Mouse (Mus musculus) limb, embryonic 15.5 days (tissue): ENCODE results near the gene Gfap. TPM values are rescaled to one million over a fixed set of nuclear protein-coding genes. Genes with fewer than 3 reads are reported as not detected.
A peak's percentile ranks its signal among the peaks of the same experiment; 100 is the strongest.

ENCODE experiments used
- ATAC-seq: fragments of 200-750 bp; cut with Nextera tagmentation; 2 replicates; pipeline ENCODE4 v1.8.0; 2017; ENCODE audit warnings: low read depth, moderate TSS enrichment; ENCODE audit not compliant: insufficient number of reproducible peaks, low FRiP score, low TSS enrichment
- H3K27ac ChIP-seq: fragments of 300-500 bp; sonication (generic); 2 replicates; pipeline ENCODE4 v1.5.1; 2015; ENCODE audit warnings: moderate library complexity, mild to moderate bottlenecking, inconsistent platforms
- H3K27me3 ChIP-seq: fragments of 300-500 bp; sonication (generic); 2 replicates; pipeline ENCODE4 v1.6.1; 2015; ENCODE audit warnings: inconsistent platforms
- H3K36me3 ChIP-seq: fragments of 300-500 bp; sonication (generic); 2 replicates; pipeline ENCODE4 v1.6.1; 2015; ENCODE audit warnings: inconsistent platforms
- H3K4me1 ChIP-seq: fragments of 300-500 bp; sonication (generic); 2 replicates; pipeline ENCODE4 v1.6.1; 2015; ENCODE audit warnings: inconsistent platforms
- H3K4me2 ChIP-seq: fragments of 300-500 bp; sonication (generic); 2 replicates; pipeline ENCODE4 v1.6.1; 2015; ENCODE audit warnings: mild to moderate bottlenecking, inconsistent platforms
- H3K4me3 ChIP-seq: fragments of 300-500 bp; sonication (generic); 2 replicates; pipeline ENCODE4 v1.5.1; 2015; ENCODE audit warnings: mild to moderate bottlenecking, inconsistent platforms
- H3K9ac ChIP-seq: fragments of 300-500 bp; sonication (generic); 2 replicates; pipeline ENCODE4 v1.6.1; 2015; ENCODE audit warnings: inconsistent platforms
- H3K9me3 ChIP-seq: fragments of 300-500 bp; sonication (generic); 2 replicates; pipeline ENCODE4 v1.6.1; 2016; ENCODE audit warnings: inconsistent platforms
- WGBS: fragments of 180-500 bp; shearing (Covaris S2); methylation state at CpG from one replicate; pipeline ENCODE4 v1.1.7; 2015; 5-methylcytosine and 5-hydroxymethylcytosine counted together
- polyA plus RNA-seq: library from polyadenylated mRNA; unstranded; fragments of >200 nt; fragmentation: Nextera tagmentation; extraction: Ambion mirVana; gene quantifications from 2 replicates; pipeline ENCODE4 v1.2.1, GENCODE M21; 2015

The Gfap gene
- polyA plus RNA-seq, 1 experiment from 2014 or later, result 0.28 TPM

GRCm38 (mm10) chr11:102925351-102925717, 24.6 kb upstream of the Gfap start:
- peak; percentile 32; the same call in 1 of the 2 replicates for ATAC-seq
- H3K4me2 ChIP-seq, result peak overlapping the region; percentile 74

GRCm38 (mm10) chr11:102924557-102925350, 24.0 kb upstream of the Gfap start, which contains the start of gene Kif18b:
TSS of gene Kif18b (minus strand) at chr11:102925124.
- Histone ChIP-seq H3K4me3 (peak within 1 kb of the TSS; percentile 74), H3K9ac (peak within 1 kb of the TSS; percentile 45)

More at GRCm38 (mm10) chr11:102925351-102925717, 24.6 kb upstream of the Gfap start:
- Histone ChIP-seq H3K27ac (peak overlapping the region; percentile 91), H3K9me3 (no peaks in the 10 kb centered on the region), H3K4me1 (peaks cover 28% of the 10 kb centered on the region), H3K4me3 (peak overlapping the region; percentile 74), H3K27me3 (no peaks in the 10 kb centered on the region), H3K36me3 (no peaks in the 10 kb centered on the region), H3K9ac (0 out of 2 replicates have a peak overlapping the region, but pooled peaks have one; percentile 20)
- WGBS, result 2% methylated on average over 10 of the region's 10 CpGs

GRCm38 (mm10) chr11:102921491-102921890, 20.8 kb upstream of the Gfap start:
- peaks cover 28% of the 10 kb centered on the region for H3K4me1 ChIP-seq
- H3K4me3 ChIP-seq, result no peak overlapping the region
- no peaks in the 10 kb centered on the region for H3K27me3 ChIP-seq
- H3K9me3 ChIP-seq, result no peaks in the 10 kb centered on the region
- H3K9ac ChIP-seq, result no peak overlapping the region
- 50% methylated on average over 6 of the region's 6 CpGs for whole genome bisulfite sequencing
- no peak overlapping the region for H3K27ac ChIP-seq
- no peaks in the 10 kb centered on the region for H3K36me3 ChIP-seq
- ATAC-seq, result no peak
- H3K4me2 ChIP-seq, result no peak overlapping the region

More at GRCm38 (mm10) chr11:102924557-102925350, 24.0 kb upstream of the Gfap start, which contains the start of gene Kif18b:
- peak within 1 kb of the TSS; percentile 74 for H3K4me2 ChIP-seq
- ATAC-seq, result peak; percentile 88
- H3K27ac ChIP-seq, result peak within 1 kb of the TSS; percentile 91
- under 1% methylated on average over 62 of the region's 62 CpGs for WGBS
- H3K27me3 ChIP-seq, result no peaks in the 10 kb centered on the region
- no peaks in the 10 kb centered on the region for H3K9me3 ChIP-seq
- no peaks in the 10 kb centered on the region for H3K36me3 ChIP-seq
- peaks cover 28% of the 10 kb centered on the region for H3K4me1 ChIP-seq

GRCm38 (mm10) chr11:102918077-102918476, 17.4 kb upstream of the Gfap start:
- peaks cover 31% of the 10 kb centered on the region for H3K36me3 ChIP-seq
- H3K27ac ChIP-seq, result no peak overlapping the region
- H3K9me3 ChIP-seq, result no peaks in the 10 kb centered on the region
- no peak for ATAC-seq
- peaks cover 16% of the 10 kb centered on the region for H3K4me1 ChIP-seq
- 83% methylated on average over 4 of the region's 4 CpGs for WGBS
- no peak overlapping the region for H3K9ac ChIP-seq
- H3K27me3 ChIP-seq, result no peaks in the 10 kb centered on the region
- H3K4me3 ChIP-seq, result no peak overlapping the region
- no peak overlapping the region for H3K4me2 ChIP-seq

GRCm38 (mm10) chr11:102915380-102915779, 14.7 kb upstream of the Gfap start:
- 88% methylated on average over 9 of the region's 9 CpGs for WGBS
- H3K27ac ChIP-seq, result no peak overlapping the region
- H3K9me3 ChIP-seq, result no peaks in the 10 kb centered on the region
- no peak overlapping the region for H3K4me2 ChIP-seq
- H3K36me3 ChIP-seq, result peaks cover 54% of the 10 kb centered on the region
- no peaks in the 10 kb centered on the region for H3K4me1 ChIP-seq
- no peaks in the 10 kb centered on the region for H3K27me3 ChIP-seq
- no peak overlapping the region for H3K9ac ChIP-seq
- ATAC-seq, result no peak
- H3K4me3 ChIP-seq, result no peak overlapping the region

GRCm38 (mm10) chr11:102911376-102911775, 10.7 kb upstream of the Gfap start:
- no peaks in the 10 kb centered on the region for H3K9me3 ChIP-seq
- no peak overlapping the region for H3K27ac ChIP-seq
- ATAC-seq, result no peak
- no peak overlapping the region for H3K4me3 ChIP-seq
- peaks cover 93% of the 10 kb centered on the region for H3K36me3 ChIP-seq
- no peak overlapping the region for H3K4me2 ChIP-seq
- 74% methylated on average over 7 of the region's 7 CpGs for WGBS
- H3K4me1 ChIP-seq, result no peaks in the 10 kb centered on the region
- no peak overlapping the region for H3K9ac ChIP-seq
- no peaks in the 10 kb centered on the region for H3K27me3 ChIP-seq

- no peak overlapping the region for H3K9ac ChIP-seq
- no peaks in the 10 kb centered on the region for H3K9me3 ChIP-seq
- WGBS, result 72% methylated on average over 7 of the region's 7 CpGs
- peaks cover 33% of the 10 kb centered on the region for H3K36me3 ChIP-seq
- H3K4me2 ChIP-seq, result no peak overlapping the region
- H3K27ac ChIP-seq, result no peak overlapping the region
- H3K4me1 ChIP-seq, result no peaks in the 10 kb centered on the region
- no peak overlapping the region for H3K4me3 ChIP-seq
- H3K27me3 ChIP-seq, result no peaks in the 10 kb centered on the region; the same call in 1 of the 2 replicates
- no peak for ATAC-seq
Measured at GRCm38 (mm10) chr11:102903654-102904053, 2.9 kb upstream of the Gfap start.

GRCm38 (mm10) chr11:102902107-102902506, 1.4 kb upstream of the Gfap start:
- Histone ChIP-seq H3K9me3 (no peaks in the 10 kb centered on the region), H3K27ac (no peak overlapping the region), H3K36me3 (peaks cover 18% of the 10 kb centered on the region), H3K4me3 (no peak overlapping the region), H3K4me2 (no peak overlapping the region), H3K27me3 (no peaks in the 10 kb centered on the region; the same call in 1 of the 2 replicates), H3K9ac (0 out of 2 replicates have a peak overlapping the region, but pooled peaks have one; percentile 17), H3K4me1 (no peaks in the 10 kb centered on the region)
- no peak for ATAC-seq
- 80% methylated on average over 5 of the region's 5 CpGs for WGBS

- Histone ChIP-seq H3K36me3 (peaks cover 10% of the 10 kb centered on the region), H3K9me3 (no peaks in the 10 kb centered on the region), H3K4me3 (no peak overlapping the region), H3K27ac (no peak overlapping the region), H3K27me3 (peaks cover 8% of the 10 kb centered on the region; the same call in 1 of the 2 replicates), H3K4me1 (no peaks in the 10 kb centered on the region), H3K4me2 (no peak overlapping the region), H3K9ac (no peak overlapping the region)
- no peak for ATAC-seq
- whole genome bisulfite sequencing, result 57% methylated on average over 4 of the region's 4 CpGs
Measured at GRCm38 (mm10) chr11:102901199-102901598, 487 bp upstream of the Gfap start.

GRCm38 (mm10) chr11:102898408-102898807, 2.3 kb downstream of the Gfap start:
- H3K4me1 ChIP-seq, result peaks cover 3% of the 10 kb centered on the region; the same call in 1 of the 2 replicates
- ATAC-seq, result no peak
- no peak overlapping the region for H3K4me2 ChIP-seq
- no peaks in the 10 kb centered on the region for H3K36me3 ChIP-seq
- no peak overlapping the region for H3K27ac ChIP-seq
- WGBS, result 76% methylated on average over 9 of the region's 9 CpGs
- H3K4me3 ChIP-seq, result no peak overlapping the region
- H3K9me3 ChIP-seq, result no peaks in the 10 kb centered on the region
- H3K27me3 ChIP-seq, result peaks cover 31% of the 10 kb centered on the region
- H3K9ac ChIP-seq, result no peak overlapping the region

GRCm38 (mm10) chr11:102896641-102897040, 4.1 kb downstream of the Gfap start:
- Histone ChIP-seq H3K4me1 (peaks cover 7% of the 10 kb centered on the region; the same call in 1 of the 2 replicates), H3K9ac (no peak overlapping the region), H3K9me3 (no peaks in the 10 kb centered on the region), H3K4me2 (no peak overlapping the region), H3K27me3 (peaks cover 41% of the 10 kb centered on the region), H3K27ac (no peak overlapping the region), H3K36me3 (no peaks in the 10 kb centered on the region), H3K4me3 (no peak overlapping the region)
- ATAC-seq, result no peak
- WGBS, result 72% methylated on average over 20 of the region's 20 CpGs

GRCm38 (mm10) chr11:102895779-102896178, 4.9 kb downstream of the Gfap start:
- Histone ChIP-seq H3K9ac (no peak overlapping the region), H3K4me2 (no peak overlapping the region), H3K27me3 (peaks cover 41% of the 10 kb centered on the region), H3K4me3 (no peak overlapping the region), H3K4me1 (peaks cover 7% of the 10 kb centered on the region; the same call in 1 of the 2 replicates), H3K36me3 (no peaks in the 10 kb centered on the region), H3K9me3 (no peaks in the 10 kb centered on the region), H3K27ac (no peak overlapping the region)
- WGBS, result 78% methylated on average over 9 of the region's 9 CpGs
- ATAC-seq, result no peak
